In the genomic region with DNA sequence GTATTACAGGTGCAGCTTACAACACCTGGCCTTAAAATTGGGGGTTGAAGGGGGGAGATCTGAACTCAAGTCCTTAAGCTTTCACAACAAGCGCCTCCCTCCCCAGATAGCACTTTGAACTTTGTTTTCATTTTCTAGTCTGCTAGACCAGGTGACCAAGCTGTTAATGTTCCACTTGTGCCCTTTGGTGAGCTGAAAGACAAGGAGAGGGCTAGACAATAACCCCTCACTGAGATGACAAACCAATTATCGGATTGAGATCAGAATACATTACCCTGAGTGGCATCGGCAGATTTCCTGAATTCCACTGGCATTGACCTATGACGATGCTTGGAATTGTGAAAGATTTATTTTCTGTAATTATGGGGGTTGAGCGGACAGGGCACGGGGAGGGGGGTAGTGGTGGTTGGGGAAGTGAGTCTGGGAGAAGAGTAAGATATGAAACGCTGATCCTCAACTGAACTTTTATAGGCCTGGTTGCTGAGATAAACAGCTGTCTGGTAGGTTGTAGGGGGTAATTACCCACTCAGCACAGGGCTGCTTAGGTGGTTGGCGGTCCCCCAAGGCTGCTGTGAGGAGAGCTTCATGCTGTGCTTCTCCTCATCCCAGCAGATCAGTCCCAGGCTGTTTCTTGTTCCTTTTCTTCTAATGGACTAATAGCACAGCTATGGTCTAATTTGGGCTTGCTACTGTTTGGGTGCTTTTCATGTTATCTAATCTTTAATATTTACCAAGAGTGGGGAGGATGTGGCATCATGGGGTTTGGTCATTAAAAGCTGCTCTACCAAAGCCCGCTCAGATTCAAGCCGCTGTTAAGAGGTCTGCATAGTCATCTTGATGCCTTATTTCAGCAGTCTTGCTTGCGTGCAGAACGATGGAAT, we compare ENCODE assay signal across 17 mouse cellular contexts. TPM values are rescaled to one million over a fixed set of nuclear protein-coding genes. Genes with fewer than 3 reads are reported as not detected.
DNase-seq lines count a peak whose midpoint lies in the region; ATAC-seq and TF ChIP-seq lines count a peak whose summit lies in the region.
"Had no signal": no experiment of that assay in that cellular context is flagged by ENCODE, and none has a peak within 500 bp of the region (broad histone marks: within the 10 kb centered on the region; RNA-seq: fewer than 3 reads in every experiment).

No protein-coding gene starts in this region.

- H3K4me3 ChIP-seq in forebrain, embryonic 11.5 days (ENCODE audit: low read depth, low read length): no peak overlapping the region
- H3K4me3 ChIP-seq in forebrain, embryonic 10.5 days: no peak overlapping the region
- no peak overlapping the region for H3K4me3 ChIP-seq in midbrain, embryonic 11.5 days (ENCODE audit: low read depth, low read length)
- no peak overlapping the region for H3K4me3 ChIP-seq in midbrain, postnatal 0 days (ENCODE audit: low read depth, low read length)
- no peak overlapping the region for H3K4me3 ChIP-seq in intestine, embryonic 15.5 days (replicated peaks)
- H3K4me3 ChIP-seq: limb, embryonic 13.5 days; neural tube, embryonic 15.5 days had no signal

- H3K9me3 ChIP-seq in forebrain, embryonic 11.5 days (ENCODE audit: control insufficient read depth, low read length): no peaks in the 10 kb centered on the region
- H3K9me3 ChIP-seq in forebrain, embryonic 10.5 days: no peaks in the 10 kb centered on the region
- H3K9me3 ChIP-seq in midbrain, embryonic 11.5 days (ENCODE audit: control insufficient read depth, low read length): no peaks in the 10 kb centered on the region
- no peaks in the 10 kb centered on the region for H3K9me3 ChIP-seq in midbrain, postnatal 0 days (ENCODE audit: low read length)
- no peaks in the 10 kb centered on the region for H3K9me3 ChIP-seq in intestine, embryonic 15.5 days
- H3K9me3 ChIP-seq: limb, embryonic 13.5 days; neural tube, embryonic 15.5 days had no signal

- TF ChIP-seq CTCF in midbrain, postnatal 0 days (IDR thresholded peaks at IDR 0.05): no peak

- H3K27ac ChIP-seq in forebrain, embryonic 11.5 days (ENCODE audit: low read depth, low read length): no peak overlapping the region
- H3K27ac ChIP-seq in forebrain, embryonic 10.5 days: no peak overlapping the region
- H3K27ac ChIP-seq in midbrain, embryonic 11.5 days (ENCODE audit: low read depth, low read length): no peak overlapping the region
- no peak overlapping the region for H3K27ac ChIP-seq in midbrain, postnatal 0 days (ENCODE audit: low read depth, low read length)
- no peak overlapping the region for H3K27ac ChIP-seq in intestine, embryonic 15.5 days
- H3K27ac ChIP-seq: limb, embryonic 13.5 days; neural tube, embryonic 15.5 days had no signal

- no peak overlapping the region for H3K4me2 ChIP-seq in forebrain, embryonic 11.5 days (ENCODE audit: low read depth, low read length, severe bottlenecking)
- H3K4me2 ChIP-seq in midbrain, embryonic 11.5 days: no peak overlapping the region
- H3K4me2 ChIP-seq in midbrain, postnatal 0 days (ENCODE audit: low read depth, low read length, poor library complexity, severe bottlenecking): no peak overlapping the region
- no peak overlapping the region for H3K4me2 ChIP-seq in intestine, embryonic 15.5 days (replicated peaks)
- H3K4me2 ChIP-seq: limb, embryonic 13.5 days; neural tube, embryonic 15.5 days had no signal

- WGBS in forebrain, embryonic 11.5 days: 74% methylated on average over 12 of the region's 12 CpGs
- 79% methylated on average over 12 of the region's 12 CpGs for WGBS in forebrain, embryonic 10.5 days
- WGBS in midbrain, embryonic 11.5 days: 81% methylated on average over 12 of the region's 12 CpGs
- 70% methylated on average over 12 of the region's 12 CpGs for WGBS in midbrain, postnatal 0 days
- WGBS in intestine, embryonic 15.5 days: 68% methylated on average over 12 of the region's 12 CpGs

- H3K9ac ChIP-seq in forebrain, embryonic 11.5 days (ENCODE audit: low read length): no peak overlapping the region
- no peak overlapping the region for H3K9ac ChIP-seq in midbrain, embryonic 11.5 days (ENCODE audit: low read length)
- no peak overlapping the region for H3K9ac ChIP-seq in midbrain, postnatal 0 days (replicated peaks; ENCODE audit: low read length, poor library complexity, severe bottlenecking)
- no peak overlapping the region for H3K9ac ChIP-seq in intestine, embryonic 15.5 days
- H3K9ac ChIP-seq: limb, embryonic 13.5 days; neural tube, embryonic 15.5 days had no signal

- no peaks in the 10 kb centered on the region for H3K27me3 ChIP-seq in forebrain, embryonic 11.5 days (ENCODE audit: control insufficient read depth, insufficient read depth, low read length)
- H3K27me3 ChIP-seq in forebrain, embryonic 10.5 days (ENCODE audit: poor library complexity, severe bottlenecking): no peaks in the 10 kb centered on the region
- H3K27me3 ChIP-seq in midbrain, embryonic 11.5 days (ENCODE audit: control insufficient read depth, insufficient read depth, low read length): no peaks in the 10 kb centered on the region
- no peaks in the 10 kb centered on the region for H3K27me3 ChIP-seq in midbrain, postnatal 0 days (ENCODE audit: insufficient read depth, low read length)
- H3K27me3 ChIP-seq in intestine, embryonic 15.5 days (replicated peaks): no peaks in the 10 kb centered on the region
- H3K27me3 ChIP-seq: limb, embryonic 13.5 days; neural tube, embryonic 15.5 days had no signal

- H3K36me3 ChIP-seq in forebrain, embryonic 11.5 days (ENCODE audit: control insufficient read depth, insufficient read depth, low read length): no peaks in the 10 kb centered on the region
- no peaks in the 10 kb centered on the region for H3K36me3 ChIP-seq in forebrain, embryonic 10.5 days (replicated peaks)
- H3K36me3 ChIP-seq in midbrain, embryonic 11.5 days (ENCODE audit: control insufficient read depth, insufficient read depth, low read length): no peaks in the 10 kb centered on the region
- no peaks in the 10 kb centered on the region for H3K36me3 ChIP-seq in midbrain, postnatal 0 days (ENCODE audit: insufficient read depth, low read length)
- no peaks in the 10 kb centered on the region for H3K36me3 ChIP-seq in intestine, embryonic 15.5 days
- H3K36me3 ChIP-seq: neural tube, embryonic 15.5 days had no signal

- peak; percentile 44; the same call in 1 of the 2 replicates for ATAC-seq in forebrain, embryonic 11.5 days (replicated peaks; ENCODE audit: low FRiP score)
- ATAC-seq in midbrain, embryonic 11.5 days (ENCODE audit: low FRiP score): no peak
- no peak for ATAC-seq in midbrain, postnatal 0 days (ENCODE audit: low FRiP score)
- ATAC-seq in intestine, embryonic 15.5 days: peak; percentile 68; the same call in 1 of the 2 replicates
- ATAC-seq: activated CD4-positive, CD25-positive, alpha-beta regulatory T cell, adult 4 months had no signal

- no peak for DNase-seq in forebrain, embryonic 11.5 days (ENCODE audit: low spot score)
- DNase-seq in forebrain, embryonic 10.5 days (ENCODE audit: extremely low spot score, low spot score): no peak
- DNase-seq in midbrain, embryonic 11.5 days (ENCODE audit: low spot score, missing footprints): peak; percentile 41
- DNase-seq in midbrain, postnatal 0 days (ENCODE audit: low spot score): no peak
- peak; percentile 16 for DNase-seq in retina, postnatal 1 day
- no peak for DNase-seq in gastrocnemius, adult 8-10 months (ENCODE audit: low spot score in 2 of 2)
- DNase-seq in cerebellum, adult 11 months: no peak
- DNase-seq: B cell, adult 2 months; cerebellum, postnatal 14 days; heart, postnatal 4 days; lung, postnatal 14 days; right cerebral cortex, postnatal 25 days had no signal

- no peaks in the 10 kb centered on the region for H3K4me1 ChIP-seq in forebrain, embryonic 11.5 days (replicated peaks; ENCODE audit: control insufficient read depth, insufficient read depth, low read length)
- 0 out of 2 replicates have a peak, but pooled peaks cover 6% of the 10 kb centered on the region for H3K4me1 ChIP-seq in forebrain, embryonic 10.5 days
- H3K4me1 ChIP-seq in midbrain, embryonic 11.5 days (ENCODE audit: control insufficient read depth, insufficient read depth, low read length): no peaks in the 10 kb centered on the region
- no peaks in the 10 kb centered on the region for H3K4me1 ChIP-seq in midbrain, postnatal 0 days (ENCODE audit: insufficient read depth, low read length)
- H3K4me1 ChIP-seq in intestine, embryonic 15.5 days (replicated peaks): peaks cover 5% of the 10 kb centered on the region; the same call in 1 of the 2 replicates
- H3K4me1 ChIP-seq: limb, embryonic 13.5 days; neural tube, embryonic 15.5 days had no signal

RNA-seq across cellular contexts. Expression of gene Cldn20, which starts 44.4 kb away (rescaled TPM):
- polyA plus RNA-seq in forebrain, embryonic 11.5 days (2014; fragmentation: Nextera tagmentation; extraction: Ambion mirVana): not detected in 2 replicates
- not detected in 2 replicates for polyA plus RNA-seq in forebrain, embryonic 10.5 days (2016; fragmentation: Nextera tagmentation; extraction: Ambion mirVana)
- polyA plus RNA-seq in midbrain, embryonic 11.5 days (2014; fragmentation: Nextera tagmentation; extraction: Ambion mirVana): not detected in 2 replicates
- 1.8 TPM in 1 of 2 replicates, not detected in the other for total RNA-seq in midbrain, postnatal 0 days (2014; rRNA removed)
- 0.25 TPM in 1 of 2 replicates, not detected in the other for polyA plus RNA-seq in midbrain, postnatal 0 days (2015; fragmentation: Nextera tagmentation; extraction: Ambion mirVana)
- polyA plus RNA-seq in intestine, embryonic 15.5 days (2015; fragmentation: Nextera tagmentation; extraction: Ambion mirVana): not detected in 2 replicates
- not detected for total RNA-seq in gastrocnemius, adult 8-10 months (2022)
- total RNA-seq: heart, postnatal 4 days; layer of hippocampus, postnatal 14 days had no signal
- polyA plus RNA-seq: activated CD4-positive, CD25-positive, alpha-beta regulatory T cell, adult 4 months; neural tube, embryonic 15.5 days had no signal

Comparison
In these comparisons a context has a peak if more than half of its experiments do, and no peak if none do; other contexts are left out.
1. DNase-seq: peak in midbrain, embryonic 11.5 days (single experiment) and retina, postnatal 1 day (single experiment); none in forebrain, embryonic 11.5 days (single experiment), forebrain, embryonic 10.5 days (single experiment), midbrain, postnatal 0 days (single experiment), gastrocnemius, adult 8-10 months (0 of 2) and cerebellum, adult 11 months (single experiment).
2. ATAC-seq: peak in forebrain, embryonic 11.5 days (single experiment) and intestine, embryonic 15.5 days (single experiment); none in midbrain, embryonic 11.5 days (single experiment) and midbrain, postnatal 0 days (single experiment).